Mouse (Mus musculus): ENCODE results near the gene Ccdc40. TPM values are rescaled to one million over a fixed set of nuclear protein-coding genes. Genes with fewer than 3 reads are reported as not detected.

Gene Ccdc40
- polyA plus RNA-seq (2014; fragmentation: Illumina TruSeq; extraction: RNeasy Lipid Tissue Mini Kit (QIAGEN cat#74804); ENCODE audit: low read depth, low replicate concordance): 0.16 TPM

DNA sequence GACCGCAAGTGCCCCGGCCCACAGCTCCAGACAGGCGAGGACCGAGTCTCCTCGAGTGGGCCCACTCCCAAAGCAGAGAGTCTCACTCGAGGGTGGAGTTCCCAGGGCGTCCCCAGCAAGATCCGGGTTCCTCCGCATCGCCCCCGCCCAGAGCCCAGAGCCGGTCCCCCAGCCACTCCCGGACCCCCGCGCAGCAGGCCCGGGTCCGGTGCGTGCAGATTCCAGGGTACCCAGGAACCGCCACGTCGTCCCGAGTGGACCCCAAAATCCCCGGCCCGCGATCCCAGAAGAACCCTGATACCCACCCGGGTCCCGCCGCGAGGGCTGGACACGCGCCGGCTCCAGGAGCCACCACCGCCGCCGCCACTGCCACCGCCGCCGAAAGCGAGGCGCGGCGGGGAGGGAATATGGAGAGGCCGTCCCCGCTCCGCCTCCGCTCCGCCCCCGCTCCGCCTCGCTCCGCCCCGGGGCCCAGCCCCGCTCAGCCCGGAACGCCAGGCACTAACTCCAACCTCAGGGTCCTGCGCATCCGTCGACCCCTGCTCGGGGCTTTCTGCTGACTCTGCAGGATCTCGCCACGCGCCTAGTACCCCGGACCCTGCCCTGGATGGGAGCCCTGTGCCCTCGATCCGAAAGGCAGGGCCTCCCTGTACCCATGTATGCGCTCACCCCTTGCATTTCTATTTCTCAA lies at the start of gene Ccdc40, which contains the start of gene Tbc1d16:
Gene Ccdc40, plus strand, starts transcription at position 482 of the 691 bp plus-strand sequence.
Gene Tbc1d16, minus strand, starts transcription at position 409 of the 691 bp plus-strand sequence.

GRCm38 (mm10) chr11:119267768-119268556 lies 39.6 kb downstream of the Ccdc40 start, which contains the start of gene Gaa:
Gene Gaa, plus strand, starts transcription at chr11:119267887.

GRCm38 (mm10) chr11:119299391-119300245 lies 71.2 kb downstream of the Ccdc40 start, which contains the start of gene Eif4a3:
Gene Eif4a3, minus strand, starts transcription at chr11:119300089.

DNA sequence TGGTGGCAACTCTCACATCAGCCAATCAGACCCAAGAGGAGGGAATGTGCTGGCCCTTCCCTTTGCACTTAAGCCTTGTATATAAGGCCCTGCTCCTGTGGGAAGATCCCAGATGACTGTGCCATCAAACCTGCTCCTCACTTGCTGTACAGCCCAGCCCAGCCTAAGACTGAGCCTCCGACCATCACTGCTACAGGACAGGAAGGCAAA lies 79.2 kb downstream of the Ccdc40 start, which contains the start of gene Card14:
Gene Card14, plus strand, starts transcription at position 111 of the 210 bp plus-strand sequence.

Other genes starting within 250 kb of the Ccdc40 start
- not detected for gene Enpp7, start 240.4 kb upstream of the Ccdc40 start, polyA plus RNA-seq (2014; fragmentation: Illumina TruSeq; extraction: RNeasy Lipid Tissue Mini Kit (QIAGEN cat#74804); ENCODE audit: low read depth, low replicate concordance)
- gene Cbx2, start 205.6 kb upstream of the Ccdc40 start, polyA plus RNA-seq (2014; fragmentation: Illumina TruSeq; extraction: RNeasy Lipid Tissue Mini Kit (QIAGEN cat#74804); ENCODE audit: low read depth, low replicate concordance): 2.5 TPM
- gene Cbx8, start 187.6 kb upstream of the Ccdc40 start, polyA plus RNA-seq (2014; fragmentation: Illumina TruSeq; extraction: RNeasy Lipid Tissue Mini Kit (QIAGEN cat#74804); ENCODE audit: low read depth, low replicate concordance): 4.6 TPM
- gene Cbx4, start 142.4 kb upstream of the Ccdc40 start, polyA plus RNA-seq (2014; fragmentation: Illumina TruSeq; extraction: RNeasy Lipid Tissue Mini Kit (QIAGEN cat#74804); ENCODE audit: low read depth, low replicate concordance): 5.9 TPM
- 40.6 TPM for gene Tbc1d16, start 73 bp upstream of the Ccdc40 start, polyA plus RNA-seq (2014; fragmentation: Illumina TruSeq; extraction: RNeasy Lipid Tissue Mini Kit (QIAGEN cat#74804); ENCODE audit: low read depth, low replicate concordance)
- gene Gaa, start 39.3 kb downstream of the Ccdc40 start, polyA plus RNA-seq (2014; fragmentation: Illumina TruSeq; extraction: RNeasy Lipid Tissue Mini Kit (QIAGEN cat#74804); ENCODE audit: low read depth, low replicate concordance): 115 TPM
- gene Eif4a3, start 71.5 kb downstream of the Ccdc40 start, polyA plus RNA-seq (2014; fragmentation: Illumina TruSeq; extraction: RNeasy Lipid Tissue Mini Kit (QIAGEN cat#74804); ENCODE audit: low read depth, low replicate concordance): 68.5 TPM
- 0.13 TPM for gene Card14, start 79.2 kb downstream of the Ccdc40 start, polyA plus RNA-seq (2014; fragmentation: Illumina TruSeq; extraction: RNeasy Lipid Tissue Mini Kit (QIAGEN cat#74804); ENCODE audit: low read depth, low replicate concordance)
- gene Sgsh, start 127.0 kb downstream of the Ccdc40 start, polyA plus RNA-seq (2014; fragmentation: Illumina TruSeq; extraction: RNeasy Lipid Tissue Mini Kit (QIAGEN cat#74804); ENCODE audit: low read depth, low replicate concordance): 5.1 TPM
- 3.6 TPM for gene Slc26a11, start 127.0 kb downstream of the Ccdc40 start, polyA plus RNA-seq (2014; fragmentation: Illumina TruSeq; extraction: RNeasy Lipid Tissue Mini Kit (QIAGEN cat#74804); ENCODE audit: low read depth, low replicate concordance)
- gene Rnf213, start 164.5 kb downstream of the Ccdc40 start, polyA plus RNA-seq (2014; fragmentation: Illumina TruSeq; extraction: RNeasy Lipid Tissue Mini Kit (QIAGEN cat#74804); ENCODE audit: low read depth, low replicate concordance): 25.8 TPM